Mouse (Mus musculus): Measurements from ENCODE around the gene Miga2. TPM values are rescaled to one million over a fixed set of nuclear protein-coding genes. Genes with fewer than 3 reads are reported as not detected.
A peak's percentile ranks its signal among the peaks of the same experiment; 100 is the strongest.

Gene Miga2
- 24.3 and 26.6 TPM in 2 replicates for polyA plus RNA-seq (2015; fragmentation: Nextera tagmentation; extraction: Ambion mirVana)

- Histone ChIP-seq H3K9me3 (no peaks in the 10 kb centered on the region), H3K36me3 (peaks cover 22% of the 10 kb centered on the region), H3K4me2 (replicated peaks) (peak within 1 kb of the TSS; percentile 98), H3K27ac (peak within 1 kb of the TSS; percentile 52; the same call in 1 of the 2 replicates), H3K27me3 (no peaks in the 10 kb centered on the region), H3K4me1 (peaks cover 14% of the 10 kb centered on the region), H3K4me3 (peak within 1 kb of the TSS; percentile 97), H3K9ac (peak within 1 kb of the TSS; percentile 92)
- ATAC-seq (ENCODE audit: low FRiP score, low read depth) = peak; percentile 99
- WGBS = under 1% methylated on average over 54 of the region's 54 CpGs
Measured at GRCm38 (mm10) chr2:30363773-30364650, at the start of gene Miga2. Gene Miga2, plus strand, starts transcription at chr2:30364233.

- 95% methylated on average over 4 of the region's 4 CpGs for WGBS
- H3K9me3 ChIP-seq = no peaks in the 10 kb centered on the region
- H3K36me3 ChIP-seq = peaks cover 92% of the 10 kb centered on the region
Measured at GRCm38 (mm10) chr2:30316136-30316535, 47.9 kb upstream of the Miga2 start.

GRCm38 (mm10) chr2:30316955-30317354 lies 47.1 kb upstream of the Miga2 start:
- H3K9ac ChIP-seq = no peak overlapping the region
- 91% methylated on average over 5 of the region's 5 CpGs for WGBS
- peaks cover 94% of the 10 kb centered on the region for H3K36me3 ChIP-seq
- no peaks in the 10 kb centered on the region for H3K9me3 ChIP-seq
- no peaks in the 10 kb centered on the region for H3K4me1 ChIP-seq
- no peak overlapping the region for H3K27ac ChIP-seq
- no peaks in the 10 kb centered on the region for H3K27me3 ChIP-seq
- no peak overlapping the region for H3K4me3 ChIP-seq
- no peak overlapping the region for H3K4me2 ChIP-seq (replicated peaks)
- ATAC-seq (ENCODE audit: low FRiP score, low read depth) = no peak

More at GRCm38 (mm10) chr2:30316136-30316535, 47.9 kb upstream of the Miga2 start:
- H3K4me2 ChIP-seq (replicated peaks) = no peak overlapping the region
- no peak overlapping the region for H3K9ac ChIP-seq
- no peak overlapping the region for H3K27ac ChIP-seq
- no peak for ATAC-seq (ENCODE audit: low FRiP score, low read depth)
- no peak overlapping the region for H3K4me3 ChIP-seq
- no peaks in the 10 kb centered on the region for H3K27me3 ChIP-seq
- no peaks in the 10 kb centered on the region for H3K4me1 ChIP-seq

- H3K4me1 ChIP-seq = no peaks in the 10 kb centered on the region
- H3K4me3 ChIP-seq = no peak overlapping the region
- H3K27me3 ChIP-seq = no peaks in the 10 kb centered on the region
- no peak for ATAC-seq (ENCODE audit: low FRiP score, low read depth)
- H3K36me3 ChIP-seq = peaks cover 94% of the 10 kb centered on the region
- no peak overlapping the region for H3K4me2 ChIP-seq (replicated peaks)
- 89% methylated on average over 4 of the region's 4 CpGs for WGBS
- H3K27ac ChIP-seq = no peak overlapping the region
- H3K9me3 ChIP-seq = no peaks in the 10 kb centered on the region
- no peak overlapping the region for H3K9ac ChIP-seq
Measured at GRCm38 (mm10) chr2:30319260-30319659, 44.8 kb upstream of the Miga2 start.

- H3K9ac ChIP-seq = no peak overlapping the region
- H3K27ac ChIP-seq = no peak overlapping the region
- no peaks in the 10 kb centered on the region for H3K9me3 ChIP-seq
- no peak overlapping the region for H3K4me2 ChIP-seq (replicated peaks)
- WGBS = 91% methylated on average over 7 of the region's 7 CpGs
- H3K4me1 ChIP-seq = no peaks in the 10 kb centered on the region
- no peak for ATAC-seq (ENCODE audit: low FRiP score, low read depth)
- no peak overlapping the region for H3K4me3 ChIP-seq
- no peaks in the 10 kb centered on the region for H3K27me3 ChIP-seq
- peaks cover 94% of the 10 kb centered on the region for H3K36me3 ChIP-seq
Measured at GRCm38 (mm10) chr2:30323111-30323510, 40.9 kb upstream of the Miga2 start.

- Histone ChIP-seq H3K27me3 (no peaks in the 10 kb centered on the region), H3K9me3 (no peaks in the 10 kb centered on the region), H3K4me2 (replicated peaks) (no peak overlapping the region), H3K4me3 (no peak overlapping the region), H3K27ac (no peak overlapping the region), H3K9ac (no peak overlapping the region), H3K4me1 (no peaks in the 10 kb centered on the region), H3K36me3 (peaks cover 98% of the 10 kb centered on the region)
- 94% methylated on average over 5 of the region's 5 CpGs for WGBS
- no peak for ATAC-seq (ENCODE audit: low FRiP score, low read depth)
Measured at GRCm38 (mm10) chr2:30325296-30325695, 38.7 kb upstream of the Miga2 start.

- 85% methylated on average over 7 of the region's 7 CpGs for WGBS
- ATAC-seq (ENCODE audit: low FRiP score, low read depth) = no peak
- peaks cover 98% of the 10 kb centered on the region for H3K36me3 ChIP-seq
Measured at GRCm38 (mm10) chr2:30327276-30327675, 36.8 kb upstream of the Miga2 start.

GRCm38 (mm10) chr2:30328791-30329190 lies 35.2 kb upstream of the Miga2 start:
- H3K9me3 ChIP-seq = no peaks in the 10 kb centered on the region
- peaks cover 98% of the 10 kb centered on the region for H3K36me3 ChIP-seq
- no peak overlapping the region for H3K4me2 ChIP-seq (replicated peaks)
- H3K27ac ChIP-seq = no peak overlapping the region
- H3K9ac ChIP-seq = no peak overlapping the region
- H3K4me3 ChIP-seq = no peak overlapping the region
- no peaks in the 10 kb centered on the region for H3K27me3 ChIP-seq
- no peak for ATAC-seq (ENCODE audit: low FRiP score, low read depth)
- WGBS = 90% methylated on average over 3 of the region's 3 CpGs
- no peaks in the 10 kb centered on the region for H3K4me1 ChIP-seq

More at GRCm38 (mm10) chr2:30327276-30327675, 36.8 kb upstream of the Miga2 start:
- H3K4me2 ChIP-seq (replicated peaks) = no peak overlapping the region
- no peak overlapping the region for H3K4me3 ChIP-seq
- no peak overlapping the region for H3K27ac ChIP-seq
- H3K9ac ChIP-seq = no peak overlapping the region
- H3K9me3 ChIP-seq = no peaks in the 10 kb centered on the region
- no peaks in the 10 kb centered on the region for H3K4me1 ChIP-seq
- H3K27me3 ChIP-seq = no peaks in the 10 kb centered on the region

GRCm38 (mm10) chr2:30335324-30335723 lies 28.7 kb upstream of the Miga2 start:
- no peaks in the 10 kb centered on the region for H3K4me1 ChIP-seq
- 94% methylated on average over 2 of the region's 2 CpGs for WGBS
- H3K9ac ChIP-seq = no peak overlapping the region
- no peak overlapping the region for H3K4me2 ChIP-seq (replicated peaks)
- peaks cover 98% of the 10 kb centered on the region for H3K36me3 ChIP-seq
- no peaks in the 10 kb centered on the region for H3K9me3 ChIP-seq
- H3K27ac ChIP-seq = no peak overlapping the region
- H3K4me3 ChIP-seq = no peak overlapping the region
- ATAC-seq (ENCODE audit: low FRiP score, low read depth) = no peak
- no peaks in the 10 kb centered on the region for H3K27me3 ChIP-seq

- 83% methylated on average over 16 of the region's 16 CpGs for WGBS
- H3K36me3 ChIP-seq = peaks cover 98% of the 10 kb centered on the region
- H3K27me3 ChIP-seq = no peaks in the 10 kb centered on the region
- H3K9me3 ChIP-seq = no peaks in the 10 kb centered on the region
- H3K4me2 ChIP-seq (replicated peaks) = no peak overlapping the region
- ATAC-seq (ENCODE audit: low FRiP score, low read depth) = no peak
- no peak overlapping the region for H3K4me3 ChIP-seq
- H3K4me1 ChIP-seq = no peaks in the 10 kb centered on the region
- H3K9ac ChIP-seq = no peak overlapping the region
- H3K27ac ChIP-seq = no peak overlapping the region
Measured at GRCm38 (mm10) chr2:30336174-30336915, 27.7 kb upstream of the Miga2 start.

GRCm38 (mm10) chr2:30337179-30337578 lies 26.9 kb upstream of the Miga2 start:
- H3K4me1 ChIP-seq = no peaks in the 10 kb centered on the region
- H3K27me3 ChIP-seq = no peaks in the 10 kb centered on the region
- no peak overlapping the region for H3K4me3 ChIP-seq
- 61% methylated on average over 12 of the region's 12 CpGs for WGBS
- H3K27ac ChIP-seq = no peak overlapping the region
- no peak for ATAC-seq (ENCODE audit: low FRiP score, low read depth)
- H3K36me3 ChIP-seq = peaks cover 98% of the 10 kb centered on the region
- no peak overlapping the region for H3K4me2 ChIP-seq (replicated peaks)
- H3K9me3 ChIP-seq = no peaks in the 10 kb centered on the region
- H3K9ac ChIP-seq = no peak overlapping the region

- Histone ChIP-seq H3K9me3 (no peaks in the 10 kb centered on the region), H3K4me3 (no peak overlapping the region), H3K36me3 (peaks cover 98% of the 10 kb centered on the region), H3K27ac (no peak overlapping the region), H3K27me3 (no peaks in the 10 kb centered on the region), H3K9ac (no peak overlapping the region), H3K4me1 (peaks cover 3% of the 10 kb centered on the region; the same call in 1 of the 2 replicates), H3K4me2 (replicated peaks) (no peak overlapping the region)
- 93% methylated on average over 3 of the region's 3 CpGs for WGBS
- no peak for ATAC-seq (ENCODE audit: low FRiP score, low read depth)
Measured at GRCm38 (mm10) chr2:30342061-30342460, 22.0 kb upstream of the Miga2 start.

All from limb, embryonic 13.5 days (tissue).